Mouse (Mus musculus): ENCODE measurements around the gene Pttg1ip. TPM values are rescaled to one million over a fixed set of nuclear protein-coding genes. Genes with fewer than 3 reads are reported as not detected.
A peak's percentile ranks its signal among the peaks of the same experiment; 100 is the strongest.

Gene Pttg1ip
- total RNA-seq, 2 experiments from 2014 or later: 23.0 to 33.6 TPM

DNA sequence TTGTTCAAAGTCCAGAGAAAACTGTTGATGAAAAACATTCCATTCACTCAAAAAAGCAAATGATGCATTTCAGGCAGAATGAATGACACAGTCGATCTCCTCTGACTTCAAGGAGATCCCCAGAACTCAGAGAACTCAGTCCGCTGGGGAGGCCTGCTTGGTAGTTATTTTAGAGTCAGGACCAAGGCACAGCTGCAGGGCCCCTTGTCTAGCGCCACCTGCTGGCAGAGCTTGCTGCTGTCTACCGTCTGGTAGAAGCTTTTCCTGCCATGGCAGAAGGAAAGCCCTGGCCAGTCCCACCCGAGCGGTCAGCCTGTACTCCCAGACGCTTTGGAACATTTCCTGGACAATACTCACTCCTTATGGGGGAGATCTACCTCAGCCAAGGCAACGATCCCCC, 14.9 kb upstream of the Pttg1ip start:
- peak; percentile 91 for DNase-seq (ENCODE audit: low spot score)

DNA sequence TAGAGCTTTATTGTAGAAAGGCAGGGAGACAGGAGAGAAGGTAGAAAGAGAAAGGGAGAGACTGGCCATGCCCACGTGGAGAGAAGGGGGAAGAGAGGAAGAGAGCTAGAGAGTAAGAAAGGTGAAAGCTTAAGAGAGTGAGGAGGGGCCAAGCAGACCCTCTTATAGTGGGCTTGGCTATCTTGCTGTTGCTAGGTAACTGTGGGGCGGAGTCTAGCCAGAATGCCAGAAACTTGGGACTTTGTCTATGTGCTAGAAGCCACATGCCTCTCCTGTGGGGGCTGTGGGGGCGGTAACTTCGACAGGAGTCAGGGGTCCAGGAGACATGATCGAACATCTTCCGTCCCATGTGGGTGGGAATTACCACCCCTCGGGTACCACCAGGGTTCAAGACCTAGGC, 12.0 kb upstream of the Pttg1ip start:
- no peak for DNase-seq (ENCODE audit: low spot score)

- no peak for DNase-seq (ENCODE audit: low spot score)
Observed at GRCm38 (mm10) chr10:77569973-77570658, 11.4 kb upstream of the Pttg1ip start.

DNA sequence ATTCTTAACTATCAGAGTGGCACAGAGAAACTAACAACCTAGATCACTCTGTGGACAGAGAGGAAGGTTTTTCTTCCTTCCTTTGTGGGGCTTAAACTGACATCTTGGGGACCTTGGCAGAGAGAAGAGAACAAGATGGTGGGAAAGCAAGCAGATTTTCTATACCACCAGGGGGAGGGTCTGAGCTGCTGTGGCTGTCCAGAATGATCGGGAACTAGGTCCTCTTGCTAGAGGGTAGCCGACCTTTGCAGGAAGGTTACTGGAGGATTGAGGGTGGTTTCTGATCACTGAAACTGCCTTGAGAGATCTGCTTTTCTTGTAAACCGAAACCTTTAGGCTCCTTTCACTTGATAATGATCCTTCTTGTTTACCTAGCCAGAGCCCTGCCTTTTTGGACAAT, 9.3 kb upstream of the Pttg1ip start:
- DNase-seq (ENCODE audit: low spot score): no peak

- no peak for DNase-seq (ENCODE audit: low spot score)
Observed at GRCm38 (mm10) chr10:77573162-77573561, 8.4 kb upstream of the Pttg1ip start.

- DNase-seq (ENCODE audit: low spot score): peak; percentile 32
Observed at GRCm38 (mm10) chr10:77580027-77580920, 1.2 kb upstream of the Pttg1ip start.

DNA sequence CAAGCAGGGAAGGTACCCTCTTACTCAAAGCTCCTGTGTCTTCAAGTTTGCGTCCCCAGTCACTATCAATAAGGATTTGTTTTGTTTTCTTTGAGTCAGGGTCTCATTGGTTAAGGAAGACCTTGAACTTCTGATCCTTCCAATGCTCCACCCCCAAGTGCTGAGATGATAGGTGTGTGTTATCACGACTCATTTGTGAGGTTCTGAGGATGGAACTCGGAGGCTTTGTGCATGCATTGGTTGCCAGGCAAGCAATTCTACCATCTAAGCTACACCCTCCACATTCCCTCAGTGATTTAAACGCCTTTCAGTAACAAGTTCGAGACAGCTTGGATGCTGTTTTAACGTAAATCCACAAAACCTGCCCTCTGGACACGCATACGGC, 505 bp upstream of the Pttg1ip start:
- DNase-seq (ENCODE audit: low spot score): no peak

GRCm38 (mm10) chr10:77582285-77582618, 732 bp downstream of the Pttg1ip start:
- DNase-seq (ENCODE audit: low spot score): no peak

GRCm38 (mm10) chr10:77583795-77584422, 2.4 kb downstream of the Pttg1ip start:
- DNase-seq (ENCODE audit: low spot score): peak; percentile 32

GRCm38 (mm10) chr10:77586637-77587036, 5.1 kb downstream of the Pttg1ip start:
- DNase-seq (ENCODE audit: low spot score): no peak

DNA sequence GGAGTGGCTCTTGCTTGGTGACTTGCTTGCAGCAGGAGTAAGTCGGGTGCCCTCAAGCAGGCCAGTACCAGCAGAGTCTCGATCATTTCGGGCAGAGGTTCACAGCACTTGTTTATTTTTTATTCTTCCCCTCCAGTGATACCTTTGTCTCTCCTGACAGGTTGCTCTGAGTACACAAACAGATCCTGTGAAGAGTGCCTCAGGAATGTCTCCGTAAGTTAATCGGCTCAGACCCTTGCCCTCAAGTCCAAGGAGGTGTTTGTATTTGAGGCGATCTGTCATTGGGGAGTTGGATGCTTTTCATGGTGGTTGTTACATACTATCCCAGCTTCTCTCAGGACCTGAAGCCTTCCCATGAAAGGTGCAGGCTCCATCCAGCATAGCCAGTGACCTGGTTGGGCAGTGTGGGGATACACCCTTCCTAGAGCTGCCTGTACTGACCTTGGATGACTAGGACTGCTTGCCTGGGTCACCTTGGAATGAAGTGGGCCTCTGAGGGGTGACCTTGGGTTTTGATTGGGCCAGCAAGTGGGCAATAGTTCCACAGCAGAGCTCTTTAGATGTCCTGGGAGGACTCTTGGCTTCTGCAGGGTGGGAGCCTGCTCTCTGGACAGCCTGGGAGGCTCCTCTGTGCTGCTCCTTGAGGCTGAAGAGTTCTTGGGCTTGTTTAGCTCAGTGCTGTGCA, 5.7 kb downstream of the Pttg1ip start:
- DNase-seq (ENCODE audit: low spot score): no peak

DNA sequence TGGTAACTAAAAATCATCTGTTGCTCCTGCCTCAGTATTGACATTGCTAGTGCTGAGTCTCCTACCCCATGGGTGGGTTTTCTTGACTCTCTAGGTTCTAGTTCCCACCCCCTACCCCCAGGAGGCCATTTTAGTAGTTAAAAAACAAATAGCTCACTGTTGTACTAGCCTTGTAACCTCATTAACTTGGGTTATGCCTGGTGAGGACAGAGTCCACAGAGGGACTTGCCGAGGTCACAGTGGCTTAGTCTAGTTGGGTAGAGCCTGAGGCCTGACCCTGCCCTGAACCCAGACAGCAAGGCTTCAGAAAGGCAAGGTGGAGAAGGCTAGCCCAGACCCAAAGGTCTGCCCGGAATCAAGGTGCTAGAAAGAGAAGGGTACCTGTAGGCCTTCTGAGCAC, 6.5 kb downstream of the Pttg1ip start:
- no peak for DNase-seq (ENCODE audit: low spot score)

DNA sequence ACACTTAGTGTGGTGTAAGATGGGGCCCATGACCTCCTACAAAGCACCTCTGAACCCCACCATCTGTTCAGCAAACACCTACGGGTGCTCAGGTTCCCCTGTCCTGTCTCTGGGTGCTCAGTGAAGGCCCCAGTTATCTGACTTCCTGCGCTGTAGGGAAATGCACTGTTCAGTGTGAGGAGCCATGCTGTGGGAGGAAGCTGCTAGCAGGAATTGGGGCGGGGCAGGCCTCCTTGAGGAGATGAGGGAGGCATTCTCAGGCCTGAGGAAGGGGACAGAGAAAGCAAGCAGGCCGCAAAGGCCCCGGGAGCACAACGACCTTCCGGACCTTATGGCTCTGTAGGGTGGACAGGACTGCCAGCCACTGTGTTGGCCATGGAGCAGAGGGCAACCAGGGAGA, 7.6 kb downstream of the Pttg1ip start:
- no peak for DNase-seq (ENCODE audit: low spot score)

GRCm38 (mm10) chr10:77589749-77590148, 8.2 kb downstream of the Pttg1ip start:
- DNase-seq (ENCODE audit: low spot score): no peak

GRCm38 (mm10) chr10:77590812-77591211, 9.3 kb downstream of the Pttg1ip start:
- peak; percentile 45 for DNase-seq (ENCODE audit: low spot score)

GRCm38 (mm10) chr10:77591546-77591945, 10.0 kb downstream of the Pttg1ip start:
- no peak for DNase-seq (ENCODE audit: low spot score)

DNA sequence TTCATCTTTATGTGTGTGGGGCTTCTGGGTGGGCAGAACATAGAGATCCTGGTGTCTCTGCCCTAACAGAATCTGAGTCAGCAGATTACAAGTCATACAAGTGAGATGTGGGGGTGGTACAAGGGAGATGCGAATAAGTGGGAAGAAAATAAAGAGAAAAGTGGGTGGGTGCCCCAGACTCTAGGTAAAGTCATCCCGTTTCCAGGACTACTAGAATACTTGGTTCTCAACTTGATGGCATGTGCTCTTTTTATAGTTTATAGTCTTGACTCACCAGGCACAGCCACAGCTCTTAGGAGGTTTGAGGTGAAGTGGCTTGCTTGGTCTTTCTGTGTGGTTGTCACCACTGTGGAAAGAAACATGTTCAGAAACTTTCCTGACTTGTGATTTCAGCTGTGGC, 14.5 kb downstream of the Pttg1ip start:
- DNase-seq (ENCODE audit: low spot score): no peak

- no peak for DNase-seq (ENCODE audit: low spot score)
Observed at GRCm38 (mm10) chr10:77603021-77603420, 21.5 kb downstream of the Pttg1ip start.

- no peak for DNase-seq (ENCODE audit: low spot score)
Observed at GRCm38 (mm10) chr10:77604111-77604510, 22.6 kb downstream of the Pttg1ip start.

DNA sequence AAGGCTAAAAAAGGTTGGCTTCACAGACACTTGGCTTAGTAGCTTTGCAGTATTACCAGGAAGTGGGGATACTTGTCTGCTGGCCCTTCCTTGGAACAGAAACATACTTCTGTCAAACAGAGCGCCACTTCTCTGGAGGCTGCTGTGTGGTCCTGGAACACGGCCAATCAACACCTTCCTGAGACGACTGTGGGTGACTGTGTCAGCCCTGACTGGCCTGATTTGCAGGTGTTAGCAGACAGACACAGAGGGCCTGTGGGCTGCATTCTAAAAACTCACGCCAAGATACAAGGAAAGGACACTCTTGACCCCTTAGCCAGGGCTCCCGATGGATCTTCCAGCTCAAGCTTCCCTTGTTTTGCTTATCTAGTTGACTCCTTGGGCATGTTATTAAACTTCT, 23.4 kb downstream of the Pttg1ip start:
- DNase-seq (ENCODE audit: low spot score): no peak

GRCm38 (mm10) chr10:77605368-77605767, 23.8 kb downstream of the Pttg1ip start:
- no peak for DNase-seq (ENCODE audit: low spot score)
